Mouse (Mus musculus) forebrain, embryonic 14.5 days (tissue): ENCODE measurements around the gene Myh9. TPM values are rescaled to one million over a fixed set of nuclear protein-coding genes. Genes with fewer than 3 reads are reported as not detected.
A peak's percentile ranks its signal among the peaks of the same experiment; 100 is the strongest.
"Not testable (repeated sequence)": the region's sequence is repeated elsewhere in the genome, so short reads cannot be mapped to it uniquely, and the experiment has no call there.

Experiments used
- ATAC-seq: fragments of 200-750 bp; cut with Nextera tagmentation; 2 replicates; pipeline ENCODE4 v1.8.0; 2017; ENCODE audit warnings: mild to moderate bottlenecking, moderate library complexity
- DNase-seq: peaks from one replicate; pipeline ENCODE4 v3.0.0-alpha.2; 2015; ENCODE audit warnings: low spot score
- H3K27ac ChIP-seq: fragments of 300-500 bp; sonication (generic); 2 replicates; pipeline ENCODE4 v1.5.1; 2014; ENCODE audit warnings: low read depth, mild to moderate bottlenecking, control low read depth, low read length, moderate library complexity
- H3K27me3 ChIP-seq: fragments of 300-500 bp; sonication (generic); replicated peaks from 2 replicates; pipeline ENCODE4 v1.6.1; 2014; ENCODE audit warnings: low read length, control low read depth, mixed read lengths; ENCODE audit not compliant: control insufficient read depth, insufficient read depth
- H3K36me3 ChIP-seq: fragments of 300-500 bp; sonication (generic); 2 replicates; pipeline ENCODE4 v1.6.1; 2014; ENCODE audit warnings: low read length, control low read depth; ENCODE audit not compliant: control insufficient read depth, insufficient read depth
- H3K4me1 ChIP-seq: fragments of 300-500 bp; sonication (generic); 2 replicates; pipeline ENCODE4 v1.6.1; 2014; ENCODE audit warnings: antibody characterized with exemption, low read length, control low read depth; ENCODE audit not compliant: control insufficient read depth, insufficient read depth
- H3K4me2 ChIP-seq: fragments of 300-500 bp; sonication (generic); 2 replicates; pipeline ENCODE4 v1.6.1; 2014; ENCODE audit warnings: mild to moderate bottlenecking, control low read depth, low read length
- H3K4me3 ChIP-seq: fragments of 300-500 bp; sonication (generic); 2 replicates; pipeline ENCODE4 v1.5.1; 2014; ENCODE audit warnings: low read depth, low read length, control low read depth
- H3K9ac ChIP-seq: fragments of 300-500 bp; sonication (generic); 2 replicates; pipeline ENCODE4 v1.6.1; 2014; ENCODE audit warnings: mild to moderate bottlenecking, low read length, control low read depth, moderate library complexity
- H3K9me3 ChIP-seq: fragments of 300-500 bp; sonication (generic); replicated peaks from 2 replicates; pipeline ENCODE4 v1.6.1; 2016; ENCODE audit warnings: low read length, control low read depth, mixed read lengths; ENCODE audit not compliant: control insufficient read depth
- WGBS: fragments of 180-500 bp; shearing (Covaris S2); extraction: QIAGEN DNeasy Blood & Tissue Kit; methylation state at CpG from one replicate; pipeline ENCODE4 v1.1.7; 2014; 5-methylcytosine and 5-hydroxymethylcytosine counted together
- polyA plus RNA-seq: library from polyadenylated mRNA; unstranded; fragments of >200 nt; fragmentation: Nextera tagmentation; extraction: Ambion mirVana; gene quantifications from 2 replicates; pipeline ENCODE4 v1.2.1, GENCODE M21; 2014

The Myh9 gene
- polyA plus RNA-seq, 1 experiment from 2014 or later = 10.8 TPM

DNA sequence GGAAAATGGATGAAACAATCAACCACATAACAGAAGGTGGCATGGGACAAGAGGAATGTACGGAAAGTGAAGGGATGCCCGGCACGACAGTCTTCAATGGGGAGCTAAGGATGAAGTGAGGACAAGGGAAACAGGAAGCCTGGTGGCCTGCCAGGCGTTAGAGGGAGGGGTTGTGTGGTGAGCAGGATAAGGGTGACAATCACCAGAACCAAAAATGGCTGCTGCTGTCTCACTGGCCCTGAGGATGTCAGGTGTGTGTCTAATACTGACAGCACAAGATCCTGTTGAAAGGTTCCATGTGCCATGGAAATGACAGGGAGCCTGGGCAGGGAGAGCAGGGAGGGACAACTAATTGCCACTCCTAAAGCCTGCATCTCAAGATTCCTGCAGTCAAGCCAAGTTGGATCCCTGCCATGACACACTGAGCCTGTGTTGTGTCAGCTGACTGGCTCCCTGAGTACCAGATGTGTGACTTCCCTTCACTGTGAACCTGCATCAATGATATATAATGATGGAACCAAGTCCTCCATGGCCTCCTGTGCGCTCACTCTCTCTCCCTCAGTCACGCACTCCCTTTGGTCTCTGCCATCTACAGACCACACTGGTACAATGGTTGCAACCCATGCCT is 116.5 kb downstream of the Myh9 start:
- H3K27me3 ChIP-seq, H3K9ac ChIP-seq, ATAC-seq, H3K9me3 ChIP-seq, H3K4me1 ChIP-seq, H3K27ac ChIP-seq, H3K4me3 ChIP-seq, H3K4me2 ChIP-seq, H3K36me3 ChIP-seq: not testable (repeated sequence)
- 84% methylated on average over 6 of the region's 6 CpGs for WGBS
- peak; percentile 52 for DNase-seq

DNA sequence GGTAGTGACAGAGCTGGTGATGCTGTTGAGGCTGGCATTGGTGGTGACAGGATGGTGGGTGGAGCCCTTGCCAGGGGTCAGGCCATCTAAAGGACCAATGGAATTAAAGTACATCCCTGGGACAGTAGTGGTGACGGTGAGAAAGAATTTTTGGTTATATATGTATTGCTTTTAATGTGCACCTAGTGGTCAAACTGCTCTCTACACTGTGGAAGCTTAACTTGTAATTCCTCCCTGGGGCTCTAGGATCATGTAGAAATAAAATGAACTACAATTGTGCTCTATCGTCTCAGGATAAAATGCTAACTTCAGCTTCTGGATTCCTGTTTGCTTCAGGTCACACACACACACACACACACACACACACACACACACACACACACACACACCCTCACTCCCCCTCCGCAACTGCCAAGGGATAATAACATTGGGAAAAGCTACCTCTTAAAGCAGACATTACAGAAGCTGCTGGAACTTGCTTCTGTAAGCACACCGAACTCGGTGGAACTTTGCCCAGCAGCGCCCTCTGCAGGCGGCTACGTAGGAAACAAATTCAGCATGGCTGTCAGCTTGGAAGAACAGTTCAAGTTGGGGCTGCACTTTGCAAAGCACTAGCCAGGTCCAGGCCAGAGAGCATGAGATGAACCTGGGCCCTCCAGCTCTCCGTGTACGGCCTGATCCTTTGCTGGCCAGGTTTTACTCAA is 117.6 kb downstream of the Myh9 start:
- not testable (repeated sequence) for H3K9me3 ChIP-seq, H3K9ac ChIP-seq, H3K4me1 ChIP-seq, H3K4me3 ChIP-seq, ATAC-seq, DNase-seq, H3K4me2 ChIP-seq, H3K36me3 ChIP-seq, H3K27ac ChIP-seq, H3K27me3 ChIP-seq
- 14% methylated on average over 3 of the region's 10 CpGs for WGBS

DNA sequence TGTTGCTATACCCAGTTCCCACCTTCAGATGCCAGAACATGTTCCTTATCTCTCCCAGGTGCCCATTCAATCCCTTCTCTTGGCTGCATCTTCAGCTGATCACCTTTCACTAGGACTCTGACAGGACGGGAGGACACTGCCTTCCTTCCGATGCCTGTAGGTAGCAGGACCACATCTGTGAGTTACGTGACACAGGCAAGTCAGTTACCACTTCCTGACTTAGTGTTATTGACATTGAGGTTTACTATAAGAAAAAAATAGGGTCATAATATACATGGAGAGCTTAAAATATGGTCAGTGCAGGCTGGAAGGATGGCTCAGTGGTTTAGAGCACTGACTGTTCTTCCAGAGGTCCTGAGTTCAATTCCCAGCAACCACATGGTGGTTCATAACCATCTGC is 120.5 kb downstream of the Myh9 start:
- H3K36me3 ChIP-seq, H3K27ac ChIP-seq, H3K27me3 ChIP-seq, DNase-seq, H3K4me1 ChIP-seq, H3K9me3 ChIP-seq, H3K9ac ChIP-seq, ATAC-seq, H3K4me2 ChIP-seq, H3K4me3 ChIP-seq: not testable (repeated sequence)
- WGBS = no CpG with 5 or more reads among the region's 3 CpGs

DNA sequence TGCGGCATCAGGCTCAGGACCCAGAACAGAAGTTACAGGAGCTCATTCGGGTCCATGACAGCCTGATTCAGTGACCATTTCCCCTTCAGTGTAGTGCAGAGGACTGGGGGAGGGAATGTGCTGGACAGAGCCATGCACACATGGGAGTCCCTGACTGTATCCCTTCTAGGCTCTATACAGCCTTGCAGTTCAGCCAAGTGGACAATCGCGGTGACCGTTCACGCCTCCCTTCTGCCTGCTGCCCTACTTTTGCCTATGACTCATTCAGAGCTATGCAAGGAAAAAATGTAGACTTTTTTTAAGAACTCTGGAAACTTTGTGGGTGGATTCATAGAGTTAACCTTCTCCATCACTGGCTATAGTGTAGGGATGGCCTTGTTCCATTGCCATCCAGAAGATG is 123.7 kb downstream of the Myh9 start:
- not testable (repeated sequence) for H3K4me2 ChIP-seq, H3K4me3 ChIP-seq, H3K27ac ChIP-seq, H3K36me3 ChIP-seq, DNase-seq, H3K9ac ChIP-seq, ATAC-seq, H3K27me3 ChIP-seq, H3K9me3 ChIP-seq, H3K4me1 ChIP-seq
- WGBS = 86% methylated on average over 2 of the region's 6 CpGs

Other genes starting within 250 kb of the Myh9 start
- gene Apol10b, start 246.1 kb downstream of the Myh9 start, polyA plus RNA-seq = 0.09 TPM in 1 of 2 replicates, not detected in the other
- gene Gm36245, start 242.9 kb downstream of the Myh9 start, polyA plus RNA-seq = not detected in 2 replicates
- not detected in 2 replicates for gene Apol11b, start 198.9 kb downstream of the Myh9 start, polyA plus RNA-seq
- not detected in 2 replicates for gene Apol7e, start 143.3 kb downstream of the Myh9 start, polyA plus RNA-seq
- not detected in 2 replicates for gene Apol9b, start 113.1 kb downstream of the Myh9 start, polyA plus RNA-seq
- 0.06 TPM in 1 of 2 replicates, not detected in the other for gene Apol8, start 85.2 kb downstream of the Myh9 start, polyA plus RNA-seq
- gene Txn2, start 86.8 kb upstream of the Myh9 start, polyA plus RNA-seq = 269 and 291 TPM in 2 replicates
- gene Foxred2, start 114.5 kb upstream of the Myh9 start, polyA plus RNA-seq = 12.3 and 12.8 TPM in 2 replicates
- 167 and 199 TPM in 2 replicates for gene Eif3d, start 128.6 kb upstream of the Myh9 start, polyA plus RNA-seq